Mouse (Mus musculus): Measurements from ENCODE around the gene Gcgr. TPM values are rescaled to one million over a fixed set of nuclear protein-coding genes. Genes with fewer than 3 reads are reported as not detected.
A peak's percentile ranks its signal among the peaks of the same experiment; 100 is the strongest.

The Gcgr gene
- polyA plus RNA-seq, 1 experiment from 2014 or later: 0.50 TPM

DNA sequence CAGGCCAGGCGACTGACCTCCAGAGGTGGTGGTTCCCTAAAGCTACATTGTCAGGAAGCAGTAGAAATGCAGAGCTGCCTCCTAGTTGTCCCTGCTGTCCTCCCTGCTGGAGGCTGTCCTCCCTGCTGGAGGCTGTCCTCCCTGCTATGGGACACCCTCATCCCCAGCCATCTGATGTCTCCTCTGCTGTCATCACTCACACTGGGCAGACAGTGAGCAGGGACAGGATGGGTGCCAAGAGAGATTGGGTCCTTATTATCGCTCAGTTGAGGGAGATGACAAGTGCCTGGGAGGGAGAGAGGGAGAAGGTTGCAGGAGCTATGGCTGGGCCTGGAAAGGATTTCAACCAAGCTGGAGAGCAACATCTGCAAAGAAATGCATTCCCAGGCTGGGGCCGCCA, 4.6 kb downstream of the Gcgr start:
- Histone ChIP-seq H3K36me3 (ENCODE audit: control insufficient read depth, insufficient read depth, low read length) (no peaks in the 10 kb centered on the region), H3K27ac (ENCODE audit: low read depth) (no peak overlapping the region), H3K9me3 (ENCODE audit: control insufficient read depth, low read length) (no peaks in the 10 kb centered on the region), H3K9ac (ENCODE audit: low read length) (no peak overlapping the region), H3K4me1 (replicated peaks; ENCODE audit: control insufficient read depth, insufficient read depth, low read length) (peaks cover 13% of the 10 kb centered on the region), H3K4me2 (ENCODE audit: low read length) (no peak overlapping the region), H3K4me3 (ENCODE audit: low read depth, low read length) (no peak overlapping the region), H3K27me3 (replicated peaks; ENCODE audit: control insufficient read depth, insufficient read depth, low read length) (peaks cover 40% of the 10 kb centered on the region)
- no peak for ATAC-seq (replicated peaks; ENCODE audit: low FRiP score, low TSS enrichment, low read depth)
- 69% methylated on average over 3 of the region's 3 CpGs for WGBS
- DNase-seq (ENCODE audit: low spot score): no peak

DNA sequence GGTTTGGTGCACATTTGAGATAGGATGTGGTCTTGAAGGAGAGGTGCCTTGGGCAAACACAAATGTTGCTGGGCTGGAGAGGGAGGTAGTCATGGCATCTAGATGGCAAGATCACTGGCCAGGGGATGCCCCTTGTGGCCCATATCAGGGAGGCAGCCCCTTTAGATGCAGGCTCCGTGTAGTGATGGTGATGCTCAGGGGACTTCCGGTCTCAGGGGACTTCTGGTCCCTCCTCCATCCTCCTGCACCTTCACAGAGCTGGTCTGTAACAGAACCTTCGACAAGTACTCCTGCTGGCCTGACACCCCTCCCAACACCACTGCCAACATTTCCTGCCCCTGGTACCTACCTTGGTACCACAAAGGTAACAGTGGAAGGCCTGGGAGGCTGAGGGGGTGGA, 5.3 kb downstream of the Gcgr start:
- Histone ChIP-seq H3K27ac (ENCODE audit: low read depth) (no peak overlapping the region), H3K27me3 (replicated peaks; ENCODE audit: control insufficient read depth, insufficient read depth, low read length) (peaks cover 33% of the 10 kb centered on the region), H3K4me3 (ENCODE audit: low read depth, low read length) (no peak overlapping the region), H3K9me3 (ENCODE audit: control insufficient read depth, low read length) (no peaks in the 10 kb centered on the region), H3K4me1 (replicated peaks; ENCODE audit: control insufficient read depth, insufficient read depth, low read length) (peaks cover 11% of the 10 kb centered on the region), H3K36me3 (ENCODE audit: control insufficient read depth, insufficient read depth, low read length) (no peaks in the 10 kb centered on the region), H3K4me2 (ENCODE audit: low read length) (no peak overlapping the region), H3K9ac (ENCODE audit: low read length) (no peak overlapping the region)
- WGBS: 68% methylated on average over 3 of the region's 3 CpGs
- ATAC-seq (replicated peaks; ENCODE audit: low FRiP score, low TSS enrichment, low read depth): no peak
- no peak for DNase-seq (ENCODE audit: low spot score)

DNA sequence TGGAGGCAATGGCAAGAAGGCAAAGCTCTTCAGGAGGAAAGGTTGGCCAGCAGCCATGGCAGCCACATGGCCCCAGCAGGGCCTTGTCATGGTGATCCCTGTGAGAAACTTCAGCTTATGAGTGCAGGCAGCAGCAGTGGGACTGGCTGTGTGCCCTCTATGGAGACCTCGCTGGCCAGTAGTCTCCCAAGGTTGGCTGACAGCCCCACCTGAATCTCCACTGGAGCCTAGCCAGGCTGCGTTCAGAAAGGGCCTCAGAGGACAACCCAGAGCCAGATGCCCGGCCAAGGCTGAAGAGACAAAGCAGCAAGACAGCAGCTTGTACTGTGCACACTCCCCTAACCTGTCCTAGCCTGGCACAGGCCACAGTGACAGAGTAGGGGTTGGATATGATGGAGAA, 8.0 kb downstream of the Gcgr start:
- Histone ChIP-seq H3K9ac (ENCODE audit: low read length) (no peak overlapping the region), H3K36me3 (ENCODE audit: control insufficient read depth, insufficient read depth, low read length) (peaks cover 21% of the 10 kb centered on the region), H3K9me3 (ENCODE audit: control insufficient read depth, low read length) (no peaks in the 10 kb centered on the region), H3K4me3 (ENCODE audit: low read depth, low read length) (no peak overlapping the region), H3K27me3 (replicated peaks; ENCODE audit: control insufficient read depth, insufficient read depth, low read length) (peaks cover 6% of the 10 kb centered on the region; the same call in 1 of the 2 replicates), H3K27ac (ENCODE audit: low read depth) (peak overlapping the region; percentile 64), H3K4me2 (ENCODE audit: low read length) (no peak overlapping the region), H3K4me1 (replicated peaks; ENCODE audit: control insufficient read depth, insufficient read depth, low read length) (peaks cover 11% of the 10 kb centered on the region)
- no peak for ATAC-seq (replicated peaks; ENCODE audit: low FRiP score, low TSS enrichment, low read depth)
- WGBS: 81% methylated on average over 3 of the region's 3 CpGs
- DNase-seq (ENCODE audit: low spot score): no peak

DNA sequence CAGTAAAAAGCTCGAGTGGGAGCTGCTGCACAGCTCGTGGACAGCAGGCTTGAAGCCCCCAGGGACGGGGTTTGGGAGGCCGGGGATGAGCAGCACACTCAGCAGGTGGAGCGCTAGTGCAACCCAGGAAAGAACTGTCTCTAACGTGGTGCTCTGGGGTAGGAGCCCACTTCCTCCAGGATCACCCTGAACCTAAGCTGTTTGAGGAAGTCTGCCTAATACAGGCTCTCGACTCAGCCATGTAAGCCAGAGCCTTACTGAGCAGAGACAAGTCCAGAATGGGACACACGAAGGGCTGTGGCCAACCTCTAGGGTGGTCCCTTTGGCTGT, 8.4 kb downstream of the Gcgr start:
- no peak for DNase-seq (ENCODE audit: low spot score)
- H3K9ac ChIP-seq (ENCODE audit: low read length): no peak overlapping the region
- WGBS: 50% methylated on average over 8 of the region's 8 CpGs

DNA sequence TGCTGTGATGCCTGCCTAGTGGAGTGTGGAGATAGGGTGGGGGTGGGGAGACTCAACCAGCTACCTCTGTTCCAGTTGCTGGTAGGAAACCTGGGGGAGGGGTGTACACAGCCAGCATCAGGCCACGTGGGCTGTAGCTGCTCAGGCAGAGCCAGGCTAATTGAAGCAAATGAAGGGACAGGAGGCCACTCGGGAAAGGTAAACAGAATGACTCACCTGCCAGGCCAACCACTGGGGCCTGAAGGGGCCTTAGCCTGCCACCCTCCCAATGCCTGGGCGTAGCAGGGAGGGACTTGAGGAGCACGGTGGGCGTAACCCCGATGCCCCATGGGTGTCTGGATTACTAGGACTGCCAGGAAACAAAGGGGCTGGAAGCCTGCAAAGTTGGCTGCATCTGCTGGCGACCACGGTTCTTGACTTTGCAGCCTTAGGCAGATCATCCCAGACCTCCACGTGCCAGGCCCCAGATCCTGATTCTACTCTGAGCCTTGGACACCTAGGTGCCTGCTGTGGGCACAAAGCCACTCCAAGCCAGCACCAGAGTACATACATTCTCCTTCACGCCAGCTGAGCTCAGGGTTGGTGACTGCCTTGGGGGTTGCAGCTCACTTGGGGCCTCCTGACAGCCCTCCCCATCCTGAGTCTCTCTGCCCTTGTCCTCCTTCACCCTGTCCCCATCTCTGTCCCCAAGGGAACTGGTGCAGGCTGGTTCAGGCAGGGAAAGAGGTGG, 9.0 kb downstream of the Gcgr start:
- peaks cover 11% of the 10 kb centered on the region for H3K4me1 ChIP-seq (replicated peaks; ENCODE audit: control insufficient read depth, insufficient read depth, low read length)
- ATAC-seq (replicated peaks; ENCODE audit: low FRiP score, low TSS enrichment, low read depth): peak; percentile 83
- H3K36me3 ChIP-seq (ENCODE audit: control insufficient read depth, insufficient read depth, low read length): peaks cover 31% of the 10 kb centered on the region
- peak overlapping the region; percentile 64 for H3K27ac ChIP-seq (ENCODE audit: low read depth)
- no peaks in the 10 kb centered on the region for H3K27me3 ChIP-seq (replicated peaks; ENCODE audit: control insufficient read depth, insufficient read depth, low read length)
- H3K9ac ChIP-seq (ENCODE audit: low read length): peak overlapping the region; percentile 5; the same call in 1 of the 2 replicates
- 22% methylated on average over 10 of the region's 10 CpGs for WGBS
- peak; percentile 75 for DNase-seq (ENCODE audit: low spot score)
- H3K4me3 ChIP-seq (ENCODE audit: low read depth, low read length): no peak overlapping the region
- peak overlapping the region; percentile 22; the same call in 1 of the 2 replicates for H3K4me2 ChIP-seq (ENCODE audit: low read length)
- H3K9me3 ChIP-seq (ENCODE audit: control insufficient read depth, low read length): no peaks in the 10 kb centered on the region

More for the DNA sequence above, 8.4 kb downstream of the Gcgr start:
- Histone ChIP-seq H3K4me1 (replicated peaks; ENCODE audit: control insufficient read depth, insufficient read depth, low read length) (peaks cover 11% of the 10 kb centered on the region), H3K4me2 (ENCODE audit: low read length) (no peak overlapping the region), H3K36me3 (ENCODE audit: control insufficient read depth, insufficient read depth, low read length) (peaks cover 25% of the 10 kb centered on the region), H3K27ac (ENCODE audit: low read depth) (peak overlapping the region; percentile 64), H3K4me3 (ENCODE audit: low read depth, low read length) (no peak overlapping the region), H3K27me3 (replicated peaks; ENCODE audit: control insufficient read depth, insufficient read depth, low read length) (0 out of 2 replicates have a peak, but pooled peaks cover 5% of the 10 kb centered on the region), H3K9me3 (ENCODE audit: control insufficient read depth, low read length) (no peaks in the 10 kb centered on the region)
- no peak; the same call in none of the 2 replicates for ATAC-seq (replicated peaks; ENCODE audit: low FRiP score, low TSS enrichment, low read depth)

DNA sequence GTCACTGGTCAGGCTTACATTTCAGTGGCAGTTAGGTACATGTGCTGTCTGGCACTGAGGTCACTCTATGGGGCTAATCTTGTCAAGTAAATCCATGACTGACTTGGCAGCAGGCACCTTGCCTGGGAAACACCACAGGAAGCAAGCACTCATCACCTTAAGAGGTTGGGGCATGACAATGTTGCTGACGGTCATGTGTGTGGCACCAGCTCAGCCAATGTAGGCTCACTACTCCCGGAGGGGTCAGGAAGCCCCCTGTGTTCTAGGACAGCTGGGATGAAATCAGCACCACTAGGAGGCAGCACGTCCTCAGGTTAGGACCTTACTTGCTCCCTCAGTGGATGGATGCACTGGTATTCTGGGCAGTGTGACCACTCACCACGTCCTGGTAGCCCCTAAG, 11.4 kb downstream of the Gcgr start:
- no peak overlapping the region for H3K27ac ChIP-seq (ENCODE audit: low read depth)
- no peaks in the 10 kb centered on the region for H3K9me3 ChIP-seq (ENCODE audit: control insufficient read depth, low read length)
- H3K4me1 ChIP-seq (replicated peaks; ENCODE audit: control insufficient read depth, insufficient read depth, low read length): peaks cover 11% of the 10 kb centered on the region
- H3K4me2 ChIP-seq (ENCODE audit: low read length): no peak overlapping the region
- H3K27me3 ChIP-seq (replicated peaks; ENCODE audit: control insufficient read depth, insufficient read depth, low read length): no peaks in the 10 kb centered on the region
- peaks cover 43% of the 10 kb centered on the region for H3K36me3 ChIP-seq (ENCODE audit: control insufficient read depth, insufficient read depth, low read length)
- DNase-seq (ENCODE audit: low spot score) (no peak), ATAC-seq (replicated peaks; ENCODE audit: low FRiP score, low TSS enrichment, low read depth) (no peak)
- WGBS: 46% methylated on average over 4 of the region's 4 CpGs
- no peak overlapping the region for H3K4me3 ChIP-seq (ENCODE audit: low read depth, low read length)
- H3K9ac ChIP-seq (ENCODE audit: low read length): no peak overlapping the region

DNA sequence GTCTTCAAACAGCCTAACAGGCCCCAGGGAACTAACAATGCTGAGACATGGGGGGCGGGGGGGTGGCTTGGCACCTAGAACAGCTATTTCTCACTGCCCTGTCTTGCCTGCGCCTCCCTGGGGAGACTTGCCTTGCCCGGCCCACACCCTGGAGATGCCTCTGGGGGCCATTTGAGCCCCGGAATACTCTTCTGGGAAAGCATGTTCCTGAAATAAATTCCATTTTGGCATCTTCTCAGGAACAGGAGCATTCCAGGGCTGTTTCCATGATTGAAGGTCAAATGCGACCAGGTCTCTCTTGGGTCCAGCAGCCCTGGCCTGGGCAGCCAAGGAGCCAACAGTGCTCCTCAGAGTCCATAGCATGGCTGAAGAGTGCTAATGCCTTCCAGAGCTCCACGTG, 11.9 kb downstream of the Gcgr start:
- H3K27me3 ChIP-seq (replicated peaks; ENCODE audit: control insufficient read depth, insufficient read depth, low read length): no peaks in the 10 kb centered on the region
- no peaks in the 10 kb centered on the region for H3K9me3 ChIP-seq (ENCODE audit: control insufficient read depth, low read length)
- H3K4me2 ChIP-seq (ENCODE audit: low read length): no peak overlapping the region
- no peak overlapping the region for H3K4me3 ChIP-seq (ENCODE audit: low read depth, low read length)
- H3K4me1 ChIP-seq (replicated peaks; ENCODE audit: control insufficient read depth, insufficient read depth, low read length): peaks cover 11% of the 10 kb centered on the region
- H3K9ac ChIP-seq (ENCODE audit: low read length): no peak overlapping the region
- H3K27ac ChIP-seq (ENCODE audit: low read depth): no peak overlapping the region
- WGBS: 82% methylated on average over 6 of the region's 6 CpGs
- ATAC-seq (replicated peaks; ENCODE audit: low FRiP score, low TSS enrichment, low read depth): no peak
- H3K36me3 ChIP-seq (ENCODE audit: control insufficient read depth, insufficient read depth, low read length): peaks cover 43% of the 10 kb centered on the region
- no peak for DNase-seq (ENCODE audit: low spot score)

DNA sequence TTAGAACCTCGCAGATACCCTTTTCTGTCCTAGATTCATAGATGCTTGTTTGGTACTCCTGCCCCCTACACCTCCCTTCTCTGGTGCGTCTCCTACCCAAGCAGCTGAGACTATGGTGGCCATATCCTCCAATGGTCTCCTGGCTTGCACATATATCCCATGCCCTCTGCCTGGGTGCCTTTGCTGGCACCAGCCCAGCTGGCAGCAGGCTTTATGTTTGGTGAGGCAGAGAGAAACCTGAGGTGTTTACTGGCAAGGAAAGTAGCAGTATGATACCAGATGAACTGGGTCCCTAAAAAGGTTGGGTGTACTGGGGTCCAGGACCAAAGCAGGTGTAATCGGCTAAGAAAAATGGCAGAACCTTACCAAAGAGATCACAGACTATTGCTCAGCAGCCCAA, 15.5 kb downstream of the Gcgr start:
- 100% methylated on average over 3 of the region's 3 CpGs for WGBS
- Histone ChIP-seq H3K4me1 (replicated peaks; ENCODE audit: control insufficient read depth, insufficient read depth, low read length) (peaks cover 15% of the 10 kb centered on the region), H3K4me2 (ENCODE audit: low read length) (no peak overlapping the region), H3K9me3 (ENCODE audit: control insufficient read depth, low read length) (no peaks in the 10 kb centered on the region), H3K27me3 (replicated peaks; ENCODE audit: control insufficient read depth, insufficient read depth, low read length) (no peaks in the 10 kb centered on the region), H3K9ac (ENCODE audit: low read length) (no peak overlapping the region), H3K27ac (ENCODE audit: low read depth) (no peak overlapping the region), H3K4me3 (ENCODE audit: low read depth, low read length) (no peak overlapping the region), H3K36me3 (ENCODE audit: control insufficient read depth, insufficient read depth, low read length) (peaks cover 43% of the 10 kb centered on the region)
- DNase-seq (ENCODE audit: low spot score) (no peak), ATAC-seq (replicated peaks; ENCODE audit: low FRiP score, low TSS enrichment, low read depth) (no peak)

DNA sequence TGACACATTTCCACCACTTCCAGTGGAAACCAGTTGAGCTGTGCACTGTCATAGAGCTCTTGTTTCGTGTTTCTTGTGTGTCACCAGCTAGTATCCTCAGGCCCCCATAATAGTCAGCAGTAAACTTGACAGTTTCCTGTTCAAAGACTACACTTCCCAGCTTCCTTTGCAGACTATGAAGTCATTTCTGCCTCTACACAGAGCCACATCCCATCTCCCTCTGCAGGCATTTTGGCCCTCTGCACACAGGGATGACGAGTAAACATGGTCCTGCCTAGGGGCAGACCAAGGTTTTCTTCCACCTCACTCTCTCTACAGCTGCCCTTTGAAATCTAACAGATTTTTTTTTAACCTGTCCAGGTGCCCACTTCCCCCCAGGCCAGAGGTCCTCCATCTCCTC, 17.0 kb downstream of the Gcgr start:
- H3K9ac ChIP-seq (ENCODE audit: low read length): no peak overlapping the region
- no peak overlapping the region for H3K27ac ChIP-seq (ENCODE audit: low read depth)
- no peak overlapping the region for H3K4me2 ChIP-seq (ENCODE audit: low read length)
- 52% methylated on average over 2 of the region's 2 CpGs for WGBS
- DNase-seq (ENCODE audit: low spot score) (no peak), ATAC-seq (replicated peaks; ENCODE audit: low FRiP score, low TSS enrichment, low read depth) (no peak)
- H3K36me3 ChIP-seq (ENCODE audit: control insufficient read depth, insufficient read depth, low read length): peaks cover 32% of the 10 kb centered on the region
- no peaks in the 10 kb centered on the region for H3K9me3 ChIP-seq (ENCODE audit: control insufficient read depth, low read length)
- no peak overlapping the region for H3K4me3 ChIP-seq (ENCODE audit: low read depth, low read length)
- no peaks in the 10 kb centered on the region for H3K27me3 ChIP-seq (replicated peaks; ENCODE audit: control insufficient read depth, insufficient read depth, low read length)
- H3K4me1 ChIP-seq (replicated peaks; ENCODE audit: control insufficient read depth, insufficient read depth, low read length): peaks cover 15% of the 10 kb centered on the region

Data from intestine, embryonic 14.5 days (tissue).